Mouse (Mus musculus): ENCODE measurements at regions not wholly inside any gene's neighbourhood (a gene's known extent, or its start where the extent isn't known, plus 50 kb on each side); places are given as distances from the start of the nearest gene placed in this dataset.

DNA sequence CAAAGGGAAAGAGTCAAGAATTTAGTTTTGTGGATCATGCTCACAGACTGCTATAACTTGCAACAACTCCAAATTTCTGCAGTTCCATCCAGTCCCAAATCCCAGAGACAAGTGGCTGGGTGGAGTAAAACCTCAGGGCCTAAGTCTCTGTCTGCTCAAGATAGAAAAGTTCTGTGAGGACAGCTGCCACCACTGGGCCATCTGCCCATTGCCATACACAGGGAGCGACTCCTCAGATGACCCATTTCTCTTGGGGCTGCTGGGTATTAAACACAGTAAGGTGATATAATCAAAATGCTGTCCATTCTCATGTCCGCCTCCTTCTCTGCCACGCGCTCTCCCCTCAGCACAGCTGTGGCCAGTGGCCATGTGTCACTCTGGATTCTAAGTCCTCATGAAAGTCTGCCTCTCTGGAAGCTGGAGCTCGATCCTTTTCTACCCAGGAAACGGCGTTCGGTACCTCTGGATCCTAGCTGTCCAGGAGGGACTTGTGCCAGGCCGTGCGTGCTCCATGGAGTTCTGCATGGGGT, 132.3 kb upstream of the Azi2 start:
- H3K36me3 ChIP-seq (ENCODE audit: control insufficient read depth) = no peaks in the 10 kb centered on the region
- TF ChIP-seq TAL1 (IDR thresholded peaks at IDR 0.05; ENCODE audit: low read length) = no peak
- no peak for TF ChIP-seq GATA1 (IDR thresholded peaks at IDR 0.05; ENCODE audit: low read length)
- no peaks in the 10 kb centered on the region for H3K27me3 ChIP-seq (ENCODE audit: control insufficient read depth)
- no peak overlapping the region for H3K4me3 ChIP-seq (replicated peaks)
- peaks cover 8% of the 10 kb centered on the region for H3K9me3 ChIP-seq (ENCODE audit: control insufficient read depth, low read length)
- H3K4me1 ChIP-seq (ENCODE audit: control insufficient read depth) = no peaks in the 10 kb centered on the region

DNA sequence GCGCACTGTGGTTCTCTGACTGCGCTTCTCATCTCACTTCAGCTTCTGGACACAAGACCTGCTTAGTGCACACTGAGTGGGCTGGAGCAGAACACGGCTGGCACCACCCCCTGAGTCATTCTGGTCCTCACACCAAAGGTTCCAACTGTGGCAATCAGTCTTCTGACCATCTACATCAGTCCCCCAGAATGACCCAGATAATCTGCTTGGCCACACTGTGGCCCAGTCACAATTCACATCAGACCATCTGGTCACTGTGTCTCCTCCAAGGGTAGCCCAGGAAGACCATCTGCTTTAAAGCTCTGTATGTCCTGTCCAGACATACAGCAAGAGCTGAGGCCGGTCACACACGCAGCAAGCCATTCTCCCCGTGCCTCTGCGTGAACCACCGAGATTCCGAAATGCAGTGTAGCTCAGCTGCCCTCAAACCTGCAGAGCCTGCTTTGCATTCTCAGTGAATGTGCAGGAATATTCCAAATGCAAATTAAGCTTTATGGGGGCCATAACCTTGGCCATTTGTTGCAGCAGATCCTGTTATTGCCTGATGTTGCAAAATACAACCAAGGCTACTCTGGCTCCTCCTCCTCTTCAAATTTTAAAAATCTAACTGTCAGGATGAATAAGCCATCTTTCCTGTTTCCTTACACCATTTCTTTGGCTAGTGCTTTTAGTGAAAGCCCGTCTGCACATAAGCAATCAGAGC, 135.1 kb upstream of the Azi2 start:
- no peak overlapping the region for H3K4me3 ChIP-seq (replicated peaks)
- H3K36me3 ChIP-seq (ENCODE audit: control insufficient read depth) = no peaks in the 10 kb centered on the region
- H3K9me3 ChIP-seq (ENCODE audit: control insufficient read depth, low read length) = no peaks in the 10 kb centered on the region
- H3K4me1 ChIP-seq (ENCODE audit: control insufficient read depth) = no peaks in the 10 kb centered on the region
- TF ChIP-seq TAL1 (IDR thresholded peaks at IDR 0.05; ENCODE audit: low read length) = no peak
- no peak for TF ChIP-seq GATA1 (IDR thresholded peaks at IDR 0.05; ENCODE audit: low read length)
- H3K27me3 ChIP-seq (ENCODE audit: control insufficient read depth) = no peaks in the 10 kb centered on the region

DNA sequence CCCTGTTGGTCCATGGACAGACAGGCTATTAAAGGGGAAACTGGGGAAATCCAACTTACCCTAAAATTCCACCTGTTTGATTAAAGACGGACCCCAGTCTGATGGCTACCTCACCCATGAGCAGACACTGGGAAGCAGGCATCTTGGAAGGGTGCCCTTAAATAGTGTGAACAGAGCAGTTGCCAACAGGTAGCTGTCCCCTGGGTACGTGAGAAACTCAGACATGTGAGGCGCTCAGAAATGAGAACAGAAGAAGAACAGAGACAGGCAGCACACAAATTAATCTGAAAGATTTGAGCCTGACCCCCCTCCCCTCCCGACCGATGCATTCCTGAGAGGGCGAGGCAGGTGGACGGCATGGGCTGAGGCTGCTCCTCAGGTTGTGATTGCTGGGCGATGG, 135.7 kb upstream of the Azi2 start:
- H3K4me1 ChIP-seq (ENCODE audit: control insufficient read depth) = no peaks in the 10 kb centered on the region
- H3K27me3 ChIP-seq (ENCODE audit: control insufficient read depth) = no peaks in the 10 kb centered on the region
- TF ChIP-seq GATA1 (IDR thresholded peaks at IDR 0.05; ENCODE audit: low read length) = no peak
- H3K4me3 ChIP-seq (replicated peaks) = no peak overlapping the region
- no peaks in the 10 kb centered on the region; the same call in 1 of the 2 replicates for H3K9me3 ChIP-seq (ENCODE audit: control insufficient read depth, low read length)
- H3K36me3 ChIP-seq (ENCODE audit: control insufficient read depth) = no peaks in the 10 kb centered on the region

DNA sequence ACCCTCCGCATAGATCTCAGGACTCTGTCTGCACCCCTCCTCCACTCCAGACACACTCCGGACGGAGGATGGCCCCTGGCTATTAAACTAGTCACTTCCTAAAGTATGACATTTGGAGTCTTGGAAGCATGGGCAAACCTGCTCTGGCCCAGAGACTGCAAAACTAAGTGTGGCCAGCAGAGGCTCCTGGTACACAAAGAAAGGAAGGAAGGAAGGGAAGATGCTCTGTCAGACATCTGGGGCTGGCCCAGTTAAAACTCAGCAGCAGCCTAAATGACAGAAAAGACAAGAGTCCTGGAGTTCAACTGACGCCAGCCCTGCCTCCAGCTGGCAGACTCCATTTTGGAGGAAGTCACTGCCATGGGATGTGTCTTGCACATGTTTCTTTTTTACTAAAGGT, 137.3 kb upstream of the Azi2 start:
- Histone ChIP-seq H3K4me3 (replicated peaks) (no peak overlapping the region), H3K9me3 (ENCODE audit: control insufficient read depth, low read length) (peaks cover 2% of the 10 kb centered on the region; the same call in 1 of the 2 replicates), H3K27me3 (ENCODE audit: control insufficient read depth) (no peaks in the 10 kb centered on the region), H3K36me3 (ENCODE audit: control insufficient read depth) (no peaks in the 10 kb centered on the region), H3K4me1 (ENCODE audit: control insufficient read depth) (no peaks in the 10 kb centered on the region)
- TF ChIP-seq TAL1 (IDR thresholded peaks at IDR 0.05; ENCODE audit: low read length) (no peak), GATA1 (IDR thresholded peaks at IDR 0.05; ENCODE audit: low read length) (no peak)

DNA sequence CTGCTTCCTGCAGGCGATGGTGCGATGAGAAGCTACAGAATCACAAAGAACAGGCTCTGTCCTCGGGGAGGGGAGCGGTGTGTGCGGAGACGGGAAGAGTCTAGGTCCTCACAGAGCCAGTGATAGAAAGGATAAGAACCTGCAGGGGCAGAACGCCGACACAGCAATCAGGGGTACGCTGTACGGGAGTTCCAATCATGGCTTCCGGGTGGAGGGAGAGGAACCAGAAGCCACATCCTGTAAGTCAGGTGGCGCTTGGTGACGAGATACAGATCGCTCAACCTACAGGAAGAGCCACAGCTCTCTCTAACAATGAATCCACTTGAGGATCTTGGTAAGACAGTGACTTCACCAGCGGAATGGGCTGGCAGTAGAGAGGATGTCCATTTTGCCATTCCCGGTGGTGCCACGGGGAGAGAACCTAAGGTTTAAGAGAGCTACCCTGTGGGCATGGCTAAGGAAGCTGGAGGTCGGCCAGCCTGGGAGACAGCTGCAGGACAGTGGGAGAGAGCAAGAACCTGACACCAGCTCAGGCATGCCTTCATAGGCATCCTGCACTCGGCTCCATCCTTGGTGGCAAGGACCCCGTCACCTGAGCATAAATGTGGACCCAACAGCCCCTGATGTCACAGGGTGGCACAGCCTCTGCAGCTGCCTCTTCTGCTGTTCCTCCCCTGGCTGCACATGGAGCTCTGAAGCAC, 137.9 kb upstream of the Azi2 start:
- peaks cover 8% of the 10 kb centered on the region; the same call in 1 of the 2 replicates for H3K9me3 ChIP-seq (ENCODE audit: control insufficient read depth, low read length)
- TF ChIP-seq GATA1 (IDR thresholded peaks at IDR 0.05; ENCODE audit: low read length) (no peak), TAL1 (IDR thresholded peaks at IDR 0.05; ENCODE audit: low read length) (no peak)
- no peak overlapping the region for H3K4me3 ChIP-seq (replicated peaks)
- H3K4me1 ChIP-seq (ENCODE audit: control insufficient read depth) = no peaks in the 10 kb centered on the region
- H3K27me3 ChIP-seq (ENCODE audit: control insufficient read depth) = no peaks in the 10 kb centered on the region
- H3K36me3 ChIP-seq (ENCODE audit: control insufficient read depth) = no peaks in the 10 kb centered on the region

DNA sequence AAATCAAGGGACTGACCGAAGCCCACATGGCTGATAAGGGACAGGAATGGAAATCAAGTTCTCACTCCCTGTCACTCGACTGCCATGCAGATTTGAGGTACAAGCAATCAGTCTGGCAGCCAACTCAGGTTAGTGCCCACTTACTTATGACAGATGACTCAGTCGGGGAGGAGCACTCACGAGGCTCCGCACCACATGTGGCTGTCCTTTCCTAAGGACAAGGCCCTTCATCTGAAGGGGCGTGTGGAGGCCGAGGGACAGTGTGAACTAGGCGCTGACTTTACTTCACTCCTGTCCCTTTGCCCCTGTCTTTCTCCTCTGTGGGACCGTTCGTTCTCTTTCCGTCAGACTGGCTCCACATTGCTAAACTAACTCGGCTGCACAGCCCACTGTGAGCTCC, 139.7 kb upstream of the Azi2 start:
- H3K36me3 ChIP-seq (ENCODE audit: control insufficient read depth) = no peaks in the 10 kb centered on the region
- TF ChIP-seq TAL1 (IDR thresholded peaks at IDR 0.05; ENCODE audit: low read length) = no peak
- TF ChIP-seq GATA1 (IDR thresholded peaks at IDR 0.05; ENCODE audit: low read length) = no peak
- H3K9me3 ChIP-seq (ENCODE audit: control insufficient read depth, low read length) = peaks cover 8% of the 10 kb centered on the region; the same call in 1 of the 2 replicates
- no peaks in the 10 kb centered on the region for H3K27me3 ChIP-seq (ENCODE audit: control insufficient read depth)
- no peaks in the 10 kb centered on the region for H3K4me1 ChIP-seq (ENCODE audit: control insufficient read depth)
- H3K4me3 ChIP-seq (replicated peaks) = no peak overlapping the region

DNA sequence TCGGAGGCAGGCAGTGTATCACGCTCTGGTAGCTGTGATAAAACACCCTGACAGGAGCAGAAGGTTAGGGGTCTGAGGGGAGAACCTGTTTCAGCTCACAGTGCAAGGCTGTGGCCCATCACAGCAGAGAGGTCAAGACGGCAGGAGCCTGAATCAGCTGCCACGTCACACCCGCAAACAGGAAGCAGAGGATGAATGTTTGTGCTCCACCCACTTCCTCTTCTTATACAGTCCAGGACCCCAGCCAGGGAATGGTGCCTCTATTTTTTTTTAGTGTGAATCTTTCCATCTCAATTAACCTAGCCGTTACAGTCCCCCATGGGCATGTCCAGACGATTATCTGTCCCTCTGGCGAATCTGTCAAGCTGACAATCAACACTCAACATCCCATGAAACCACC, 143.8 kb upstream of the Azi2 start:
- no peaks in the 10 kb centered on the region for H3K27me3 ChIP-seq (ENCODE audit: control insufficient read depth)
- peaks cover 8% of the 10 kb centered on the region; the same call in 1 of the 2 replicates for H3K9me3 ChIP-seq (ENCODE audit: control insufficient read depth, low read length)
- no peaks in the 10 kb centered on the region for H3K4me1 ChIP-seq (ENCODE audit: control insufficient read depth)
- no peak overlapping the region for H3K4me3 ChIP-seq (replicated peaks)
- H3K36me3 ChIP-seq (ENCODE audit: control insufficient read depth) = no peaks in the 10 kb centered on the region
- TF ChIP-seq TAL1 (IDR thresholded peaks at IDR 0.05; ENCODE audit: low read length) (no peak), GATA1 (IDR thresholded peaks at IDR 0.05; ENCODE audit: low read length) (no peak)

DNA sequence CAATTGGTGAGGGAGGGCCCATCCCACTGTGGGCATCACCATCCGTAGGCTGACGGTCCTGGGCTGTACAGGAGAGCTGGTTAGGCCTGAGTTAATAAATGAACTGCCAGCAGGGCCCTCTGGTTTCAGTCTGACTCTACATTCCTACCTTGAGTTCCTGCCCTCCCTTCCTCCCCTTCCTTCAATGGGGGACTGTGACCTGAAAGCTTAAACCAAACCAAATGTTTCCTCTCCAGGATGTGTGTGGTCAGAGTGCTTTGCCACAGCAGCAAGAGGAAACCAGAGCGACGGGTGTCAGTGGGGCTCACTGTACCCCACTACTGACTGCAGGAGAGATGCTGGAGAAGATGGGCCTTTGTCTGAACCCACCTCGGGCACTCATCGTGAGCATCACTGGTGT, 147.7 kb upstream of the Azi2 start:
- Histone ChIP-seq H3K9me3 (ENCODE audit: control insufficient read depth, low read length) (peaks cover 1% of the 10 kb centered on the region; the same call in 1 of the 2 replicates), H3K27me3 (ENCODE audit: control insufficient read depth) (no peaks in the 10 kb centered on the region), H3K36me3 (ENCODE audit: control insufficient read depth) (no peaks in the 10 kb centered on the region), H3K4me1 (ENCODE audit: control insufficient read depth) (no peaks in the 10 kb centered on the region), H3K4me3 (replicated peaks) (no peak overlapping the region)
- TF ChIP-seq GATA1 (IDR thresholded peaks at IDR 0.05; ENCODE audit: low read length) = no peak
- no peak for TF ChIP-seq TAL1 (IDR thresholded peaks at IDR 0.05; ENCODE audit: low read length)

DNA sequence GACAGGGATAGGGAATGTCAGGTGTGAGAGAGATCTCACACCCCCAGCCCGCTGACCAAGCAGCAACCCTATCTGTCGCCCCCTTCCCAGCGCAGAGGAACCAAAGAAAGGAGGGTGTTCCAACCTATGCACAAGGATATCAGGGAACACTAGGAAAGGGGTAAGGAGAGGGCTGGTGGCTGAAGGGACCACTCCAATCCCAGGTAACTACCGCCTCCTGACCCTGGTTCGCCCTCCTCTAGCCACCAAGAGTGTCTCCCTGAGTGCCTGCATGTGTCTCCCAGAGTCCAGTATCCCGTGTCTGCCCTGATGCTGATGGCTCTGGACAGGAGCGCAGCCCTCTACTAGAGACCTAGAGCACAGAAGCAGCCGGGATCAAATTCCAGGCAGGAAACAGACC, 167.1 kb upstream of the Azi2 start:
- H3K36me3 ChIP-seq (ENCODE audit: control insufficient read depth) = no peaks in the 10 kb centered on the region
- peaks cover 30% of the 10 kb centered on the region for H3K27me3 ChIP-seq (ENCODE audit: control insufficient read depth)
- no peak for TF ChIP-seq GATA1 (IDR thresholded peaks at IDR 0.05; ENCODE audit: low read length)
- TF ChIP-seq TAL1 (IDR thresholded peaks at IDR 0.05; ENCODE audit: low read length) = no peak
- H3K4me3 ChIP-seq (replicated peaks) = no peak overlapping the region
- H3K4me1 ChIP-seq (ENCODE audit: control insufficient read depth) = no peaks in the 10 kb centered on the region
- H3K9me3 ChIP-seq (ENCODE audit: control insufficient read depth, low read length) = no peaks in the 10 kb centered on the region

All from erythroblast, embryonic 14.5 days (primary cell).